Mouse (Mus musculus): ENCODE data around the gene Ttc39b.

GRCm38 (mm10) chr4:83314922-83315881 is 8.9 kb downstream of the Ttc39b start:
- TF ChIP-seq CTCF (IDR thresholded peaks at IDR 0.05; ENCODE audit: borderline replicate concordance, extremely low read depth, insufficient read depth, insufficient read length): no peak
- TF ChIP-seq POLR2A (IDR thresholded peaks at IDR 0.05; ENCODE audit: borderline replicate concordance, extremely low read depth, insufficient read depth, insufficient read length, poor library complexity, severe bottlenecking): no peak
